Mouse (Mus musculus) myocyte (in vitro differentiated cells): Measurements from ENCODE around the gene Fzr1.

Experiments
- CEBPB ChIP-seq: IDR thresholded peaks from 2 replicates; pipeline ENCODE4 v1.6.1; 2011; ENCODE audit warnings: mild to moderate bottlenecking, moderate library complexity; ENCODE audit not compliant: poor library complexity, insufficient read depth, severe bottlenecking
- MAX ChIP-seq: IDR thresholded peaks from one replicate; pipeline ENCODE4 v1.6.1; 2011; ENCODE audit warnings: low read depth, mild to moderate bottlenecking, control low read depth
- POLR2A ChIP-seq: IDR thresholded peaks from one replicate; pipeline ENCODE4 v1.6.1; 2011; ENCODE audit warnings: low read depth, mild to moderate bottlenecking, control low read depth, moderate library complexity; ENCODE audit not compliant: insufficient read length
- POLR2AphosphoS2 ChIP-seq: IDR thresholded peaks from one replicate; pipeline ENCODE4 v1.6.1; 2011; ENCODE audit warnings: low read depth, control low read depth; ENCODE audit not compliant: insufficient read length
- TCF12 ChIP-seq: IDR thresholded peaks from one replicate; pipeline ENCODE4 v1.6.1; 2011; ENCODE audit warnings: mild to moderate bottlenecking, control low read depth; ENCODE audit not compliant: poor library complexity, insufficient read depth, severe bottlenecking
- USF1 ChIP-seq: IDR thresholded peaks from one replicate; pipeline ENCODE4 v1.6.1; 2011; ENCODE audit warnings: low read depth, mild to moderate bottlenecking, control low read depth, moderate library complexity

GRCm38 (mm10) chr10:81401205-81401520 lies 22.8 kb upstream of the Fzr1 start:
- TF ChIP-seq TCF12 (no peak), USF1 (no peak), POLR2AphosphoS2 (peak; percentile 34), POLR2A (no peak), CEBPB (no peak), MAX (no peak)
